Mouse (Mus musculus) heart, postnatal 0 days (tissue): ENCODE measurements around the gene Ppa1. TPM values are rescaled to one million over a fixed set of nuclear protein-coding genes. Genes with fewer than 3 reads are reported as not detected.
A peak's percentile ranks its signal among the peaks of the same experiment; 100 is the strongest.

Experiments
- ATAC-seq: fragments of 200-750 bp; cut with Nextera tagmentation; 2 replicates; pipeline ENCODE4 v1.8.0; 2017; ENCODE audit warnings: low read depth, moderate number of reproducible peaks, moderate library complexity; ENCODE audit not compliant: insufficient read depth
- DNase-seq: peaks from one replicate; pipeline ENCODE4 v3.0.0-alpha.2; 2016; ENCODE audit warnings: low spot score
- H3K27ac ChIP-seq: fragments of 300-500 bp; sonication (generic); 2 replicates; pipeline ENCODE4 v1.5.1; 2014; ENCODE audit warnings: low read depth, mild to moderate bottlenecking
- H3K27me3 ChIP-seq: fragments of 300-500 bp; sonication (generic); 2 replicates; pipeline ENCODE4 v1.6.1; 2014; ENCODE audit warnings: low read length, mixed read lengths; ENCODE audit not compliant: control insufficient read depth, insufficient read depth
- H3K36me3 ChIP-seq: fragments of 300-500 bp; sonication (generic); replicated peaks from 2 replicates; pipeline ENCODE4 v1.6.1; 2014; ENCODE audit warnings: low read length, mixed read lengths; ENCODE audit not compliant: control insufficient read depth, insufficient read depth
- H3K4me1 ChIP-seq: fragments of 300-500 bp; sonication (generic); 2 replicates; pipeline ENCODE4 v1.6.1; 2014; ENCODE audit warnings: antibody characterized with exemption; ENCODE audit not compliant: control insufficient read depth, insufficient read depth
- H3K4me2 ChIP-seq: fragments of 300-500 bp; sonication (generic); 2 replicates; pipeline ENCODE4 v1.6.1; 2014; ENCODE audit warnings: low read depth, mild to moderate bottlenecking, low read length, moderate library complexity
- H3K4me3 ChIP-seq: fragments of 300-500 bp; sonication (generic); 2 replicates; pipeline ENCODE4 v1.5.1; 2014; ENCODE audit warnings: low read depth, low read length
- H3K9ac ChIP-seq: fragments of 300-500 bp; sonication (generic); replicated peaks from 2 replicates; pipeline ENCODE4 v1.6.1; 2014; ENCODE audit warnings: low read depth, low read length, mixed read lengths
- H3K9me3 ChIP-seq: fragments of 300-500 bp; sonication (generic); replicated peaks from 2 replicates; pipeline ENCODE4 v1.6.1; 2016; ENCODE audit warnings: low read length; ENCODE audit not compliant: control insufficient read depth
- CTCF ChIP-seq: IDR thresholded peaks from 2 replicates; pipeline ENCODE4 v1.5.1; 2016; ENCODE audit warnings: antibody characterized with exemption, control low read depth, low read depth
- EP300 ChIP-seq: IDR thresholded peaks from 2 replicates; pipeline ENCODE4 v1.6.1; 2016; ENCODE audit warnings: antibody characterized with exemption, low read depth
- WGBS: fragments of 180-500 bp; shearing (Covaris S2); extraction: QIAGEN DNeasy Blood & Tissue Kit; methylation state at CpG from one replicate; pipeline ENCODE4 v1.1.7; 2014; 5-methylcytosine and 5-hydroxymethylcytosine counted together
- polyA plus RNA-seq: library from polyadenylated mRNA; unstranded; fragments of >200 nt; fragmentation: Nextera tagmentation; extraction: Ambion mirVana; gene quantifications from 2 replicates; pipeline ENCODE4 v1.2.1, GENCODE M21; 2015
- total RNA-seq: library from RNA; depleted of rRNA; stranded (reverse); fragments of >200 nt; gene quantifications from 2 replicates; pipeline ENCODE4 v1.2.3, GENCODE M21; 2014; ENCODE audit warnings: low replicate concordance

The Ppa1 gene
- total and polyA plus RNA-seq, 2 experiments from 2014 or later, result 35.5 to 53.0 TPM

GRCm38 (mm10) chr10:61704663-61705062, 56.3 kb downstream of the Ppa1 start:
- WGBS, result 71% methylated on average over 4 of the region's 4 CpGs
- DNase-seq (no peak), ATAC-seq (no peak)
- Histone ChIP-seq H3K27me3 (no peaks in the 10 kb centered on the region), H3K27ac (no peak overlapping the region), H3K4me1 (no peaks in the 10 kb centered on the region), H3K9me3 (no peaks in the 10 kb centered on the region), H3K36me3 (peaks cover 33% of the 10 kb centered on the region), H3K4me3 (no peak overlapping the region), H3K4me2 (no peak overlapping the region), H3K9ac (no peak overlapping the region)
- TF ChIP-seq CTCF (no peak), EP300 (no peak)

- WGBS, result 70% methylated on average over 6 of the region's 6 CpGs
- no peak overlapping the region for H3K4me2 ChIP-seq
- H3K4me3 ChIP-seq, result no peak overlapping the region
Measured at GRCm38 (mm10) chr10:61706412-61707375, 58.3 kb downstream of the Ppa1 start.

GRCm38 (mm10) chr10:61713601-61714000, 65.2 kb downstream of the Ppa1 start:
- Histone ChIP-seq H3K4me3 (no peak overlapping the region), H3K4me2 (no peak overlapping the region), H3K9ac (no peak overlapping the region), H3K27me3 (no peaks in the 10 kb centered on the region), H3K4me1 (peaks cover 8% of the 10 kb centered on the region; the same call in 1 of the 2 replicates), H3K9me3 (no peaks in the 10 kb centered on the region), H3K36me3 (no peaks in the 10 kb centered on the region), H3K27ac (no peak overlapping the region)
- no peak for ATAC-seq
- WGBS, result 71% methylated on average over 3 of the region's 3 CpGs
- no peak for DNase-seq
- TF ChIP-seq EP300 (no peak), CTCF (no peak)

More at GRCm38 (mm10) chr10:61706412-61707375, 58.3 kb downstream of the Ppa1 start:
- ATAC-seq, result no peak
- H3K4me1 ChIP-seq, result no peaks in the 10 kb centered on the region
- H3K9me3 ChIP-seq, result no peaks in the 10 kb centered on the region
- no peaks in the 10 kb centered on the region for H3K27me3 ChIP-seq
- no peak for TF ChIP-seq EP300
- no peak for TF ChIP-seq CTCF
- H3K36me3 ChIP-seq, result peaks cover 27% of the 10 kb centered on the region
- DNase-seq, result no peak
- no peak overlapping the region for H3K9ac ChIP-seq
- no peak overlapping the region for H3K27ac ChIP-seq

GRCm38 (mm10) chr10:61714146-61714545, 65.8 kb downstream of the Ppa1 start:
- 75% methylated on average over 4 of the region's 4 CpGs for WGBS
- no peak for ATAC-seq
- H3K4me2 ChIP-seq, result no peak overlapping the region
- no peak overlapping the region for H3K27ac ChIP-seq
- H3K9ac ChIP-seq, result no peak overlapping the region
- no peaks in the 10 kb centered on the region for H3K27me3 ChIP-seq
- TF ChIP-seq EP300 (no peak), CTCF (no peak)
- no peaks in the 10 kb centered on the region for H3K36me3 ChIP-seq
- H3K4me1 ChIP-seq, result peaks cover 8% of the 10 kb centered on the region; the same call in 1 of the 2 replicates
- DNase-seq, result no peak
- H3K4me3 ChIP-seq, result no peak overlapping the region
- no peaks in the 10 kb centered on the region for H3K9me3 ChIP-seq

GRCm38 (mm10) chr10:61714771-61715461, 66.6 kb downstream of the Ppa1 start, which contains the start of gene Aifm2:
TSS of gene Aifm2 (plus strand) at chr10:61715263.
- Histone ChIP-seq H3K4me1 (peaks cover 8% of the 10 kb centered on the region; the same call in 1 of the 2 replicates), H3K4me2 (peak within 1 kb of the TSS; percentile 83), H3K27me3 (no peaks in the 10 kb centered on the region), H3K9ac (peak within 1 kb of the TSS; percentile 59), H3K27ac (peak within 1 kb of the TSS; percentile 68), H3K9me3 (no peaks in the 10 kb centered on the region), H3K36me3 (no peaks in the 10 kb centered on the region), H3K4me3 (peak within 1 kb of the TSS; percentile 69)
- peak; percentile 95 for ATAC-seq
- 12% methylated on average over 33 of the region's 36 CpGs for WGBS
- no peak for TF ChIP-seq CTCF
- no peak for TF ChIP-seq EP300
- DNase-seq, result peak; percentile 92
